Mouse (Mus musculus) lung, postnatal 0 days (tissue): ENCODE data around the gene Lpcat1. TPM values are rescaled to one million over a fixed set of nuclear protein-coding genes. Genes with fewer than 3 reads are reported as not detected.

Experiments used
- ATAC-seq: fragments of 200-750 bp; cut with Nextera tagmentation; 2 replicates; pipeline ENCODE4 v1.8.0; 2017; ENCODE audit warnings: moderate library complexity
- DNase-seq: peaks from one replicate; pipeline ENCODE4 v3.0.0-alpha.2; 2016; ENCODE audit warnings: low spot score
- H3K27ac ChIP-seq: fragments of 300-500 bp; sonication (generic); 2 replicates; pipeline ENCODE4 v1.5.1; 2014; ENCODE audit warnings: antibody characterized with exemption, mild to moderate bottlenecking, low read length, mixed read lengths
- H3K27me3 ChIP-seq: fragments of 300-500 bp; sonication (generic); replicated peaks from 2 replicates; pipeline ENCODE4 v1.6.1; 2014; ENCODE audit warnings: low read length, mixed read lengths; ENCODE audit not compliant: insufficient read depth
- H3K36me3 ChIP-seq: fragments of 300-500 bp; sonication (generic); 2 replicates; pipeline ENCODE4 v1.6.1; 2014; ENCODE audit warnings: low read length, mixed read lengths; ENCODE audit not compliant: insufficient read depth
- H3K4me1 ChIP-seq: fragments of 300-500 bp; sonication (generic); 2 replicates; pipeline ENCODE4 v1.6.1; 2014; ENCODE audit warnings: antibody characterized with exemption, low read depth, low read length, mixed read lengths; ENCODE audit not compliant: insufficient read depth
- H3K4me2 ChIP-seq: fragments of 300-500 bp; sonication (generic); replicated peaks from 2 replicates; pipeline ENCODE4 v1.6.1; 2014; ENCODE audit warnings: low read depth, mild to moderate bottlenecking, low read length, moderate library complexity, mixed read lengths
- H3K4me3 ChIP-seq: fragments of 300-500 bp; sonication (generic); 2 replicates; pipeline ENCODE4 v1.5.1; 2014; ENCODE audit warnings: low read depth, low read length
- H3K9ac ChIP-seq: fragments of 300-500 bp; sonication (generic); replicated peaks from 2 replicates; pipeline ENCODE4 v1.6.1; 2014; ENCODE audit warnings: low read depth, mild to moderate bottlenecking
- H3K9me3 ChIP-seq: fragments of 300-500 bp; sonication (generic); 2 replicates; pipeline ENCODE4 v1.6.1; 2016; ENCODE audit warnings: low read length, mixed read lengths
- CTCF ChIP-seq: IDR thresholded peaks from 2 replicates; pipeline ENCODE4 v1.5.1; 2016; ENCODE audit warnings: antibody characterized with exemption, mild to moderate bottlenecking
- EP300 ChIP-seq: IDR thresholded peaks from 2 replicates; pipeline ENCODE4 v1.6.1; 2016; ENCODE audit warnings: antibody characterized with exemption, mild to moderate bottlenecking, control low read depth
- WGBS: fragments of 180-500 bp; shearing (Covaris S2); extraction: QIAGEN DNeasy Blood & Tissue Kit; methylation state at CpG from one replicate; pipeline ENCODE4 v1.1.7; 2014; 5-methylcytosine and 5-hydroxymethylcytosine counted together
- polyA plus RNA-seq: library from polyadenylated mRNA; unstranded; fragments of >200 nt; fragmentation: Nextera tagmentation; extraction: Ambion mirVana; gene quantifications from 2 replicates; pipeline ENCODE4 v1.2.1, GENCODE M21; 2015

The Lpcat1 gene
- polyA plus RNA-seq, 1 experiment from 2014 or later, result 368 TPM

GRCm38 (mm10) chr13:73434687-73435086 lies 32.3 kb upstream of the Lpcat1 start:
- Histone ChIP-seq H3K27me3 (no peaks in the 10 kb centered on the region), H3K4me1 (no peaks in the 10 kb centered on the region), H3K9me3 (no peaks in the 10 kb centered on the region), H3K4me2 (no peak overlapping the region), H3K4me3 (no peak overlapping the region), H3K36me3 (no peaks in the 10 kb centered on the region), H3K27ac (no peak overlapping the region), H3K9ac (no peak overlapping the region)
- DNase-seq (no peak), ATAC-seq (no peak)
- 41% methylated on average over 5 of the region's 5 CpGs for WGBS
- TF ChIP-seq CTCF (no peak), EP300 (no peak)

GRCm38 (mm10) chr13:73435662-73436061 lies 31.3 kb upstream of the Lpcat1 start:
- WGBS, result 85% methylated on average over 7 of the region's 7 CpGs
- Histone ChIP-seq H3K27me3 (no peaks in the 10 kb centered on the region), H3K4me3 (no peak overlapping the region), H3K9ac (no peak overlapping the region), H3K9me3 (no peaks in the 10 kb centered on the region), H3K27ac (no peak overlapping the region), H3K36me3 (no peaks in the 10 kb centered on the region), H3K4me1 (peaks cover 6% of the 10 kb centered on the region; the same call in 1 of the 2 replicates), H3K4me2 (no peak overlapping the region)
- ATAC-seq (no peak), DNase-seq (no peak)
- no peak for TF ChIP-seq EP300
- no peak for TF ChIP-seq CTCF

DNA sequence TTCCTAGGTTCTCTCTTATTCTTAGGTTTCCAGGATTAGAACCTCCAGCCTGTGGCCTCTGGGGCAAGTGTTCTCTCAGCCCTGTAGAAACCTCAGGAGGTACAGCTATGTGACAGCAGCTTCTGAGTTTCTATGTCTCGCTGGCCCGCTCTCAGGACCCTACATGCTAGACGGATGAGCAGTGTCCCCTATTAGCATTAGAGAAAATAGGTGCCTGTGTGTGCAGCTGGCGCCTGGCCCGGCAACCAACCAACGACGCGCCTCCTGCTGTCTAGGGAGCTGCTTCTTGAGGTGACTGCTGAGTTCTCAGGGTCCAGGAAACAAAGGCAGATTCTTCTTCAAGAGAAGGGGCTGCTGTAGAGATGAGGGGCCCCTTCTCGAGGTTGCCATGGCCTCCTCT lies 27.9 kb upstream of the Lpcat1 start:
- no peak for ATAC-seq
- H3K9me3 ChIP-seq, result no peaks in the 10 kb centered on the region
- H3K4me3 ChIP-seq, result no peak overlapping the region
- H3K9ac ChIP-seq, result no peak overlapping the region
- DNase-seq, result no peak
- H3K4me2 ChIP-seq, result no peak overlapping the region
- H3K27me3 ChIP-seq, result no peaks in the 10 kb centered on the region
- TF ChIP-seq CTCF (no peak), EP300 (no peak)
- no peaks in the 10 kb centered on the region for H3K36me3 ChIP-seq
- peaks cover 11% of the 10 kb centered on the region; the same call in 1 of the 2 replicates for H3K4me1 ChIP-seq
- no peak overlapping the region for H3K27ac ChIP-seq
- WGBS, result 62% methylated on average over 9 of the region's 9 CpGs

GRCm38 (mm10) chr13:73441032-73441431 lies 26.0 kb upstream of the Lpcat1 start:
- H3K27ac ChIP-seq, result no peak overlapping the region
- WGBS, result 55% methylated on average over 4 of the region's 4 CpGs
- peak; percentile 54 for ATAC-seq

DNA sequence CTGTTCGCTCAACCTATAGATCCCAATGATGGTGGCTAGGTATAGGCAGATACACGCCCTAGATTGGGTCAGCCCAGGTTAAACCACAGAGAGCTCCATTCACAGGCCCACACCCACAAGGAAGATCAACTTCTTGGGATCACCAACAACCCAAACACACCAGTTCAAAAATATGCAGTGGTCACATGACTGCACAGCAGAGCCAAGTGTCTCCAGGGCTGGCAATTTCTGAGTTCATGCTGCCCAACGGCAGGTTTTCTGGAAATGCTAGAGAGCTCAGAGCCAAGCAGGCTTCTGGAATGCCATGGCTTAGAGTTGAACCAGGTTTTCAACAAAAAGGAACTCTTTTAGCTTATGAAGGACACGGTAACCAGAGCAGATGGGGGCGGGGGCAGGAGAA lies 25.3 kb upstream of the Lpcat1 start:
- no peaks in the 10 kb centered on the region for H3K36me3 ChIP-seq
- no peak for ATAC-seq
- 73% methylated on average over 5 of the region's 5 CpGs for WGBS

More at GRCm38 (mm10) chr13:73441032-73441431, 26.0 kb upstream of the Lpcat1 start:
- TF ChIP-seq CTCF, result peak; percentile 12; the same call in 1 of the 2 replicates
- peak; percentile 87 for TF ChIP-seq EP300
- Histone ChIP-seq H3K4me2 (no peak overlapping the region), H3K9ac (no peak overlapping the region), H3K9me3 (no peaks in the 10 kb centered on the region), H3K36me3 (no peaks in the 10 kb centered on the region), H3K27me3 (no peaks in the 10 kb centered on the region), H3K4me1 (peaks cover 22% of the 10 kb centered on the region; the same call in 1 of the 2 replicates), H3K4me3 (no peak overlapping the region)
- DNase-seq, result peak; percentile 75

DNA sequence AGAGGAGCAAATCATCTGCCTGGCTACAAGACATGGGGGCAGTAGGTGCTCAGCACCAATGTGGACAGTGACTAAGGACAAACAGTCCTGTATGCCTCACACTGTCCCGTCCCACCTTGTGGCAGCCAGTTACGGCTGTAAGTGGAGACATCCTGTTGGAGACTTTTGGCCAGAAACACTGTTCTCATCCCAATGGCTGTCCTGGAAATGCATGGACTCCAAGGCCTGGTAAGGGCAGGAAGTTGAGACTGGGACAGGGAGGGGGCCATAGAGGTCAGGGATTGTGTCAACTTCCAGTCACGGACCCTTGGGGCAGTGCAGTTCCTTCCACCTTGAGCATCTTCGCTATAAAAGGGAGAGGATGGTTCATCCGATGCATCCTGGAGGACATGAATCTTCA lies 24.6 kb upstream of the Lpcat1 start:
- ATAC-seq, result no peak

More for the DNA sequence above, 25.3 kb upstream of the Lpcat1 start:
- H3K27me3 ChIP-seq, result no peaks in the 10 kb centered on the region
- no peaks in the 10 kb centered on the region for H3K9me3 ChIP-seq
- no peak for DNase-seq
- H3K4me3 ChIP-seq, result no peak overlapping the region
- H3K27ac ChIP-seq, result peak overlapping the region; percentile 62
- H3K4me2 ChIP-seq, result no peak overlapping the region
- H3K9ac ChIP-seq, result no peak overlapping the region
- no peak for TF ChIP-seq EP300
- TF ChIP-seq CTCF, result no peak
- H3K4me1 ChIP-seq, result peaks cover 27% of the 10 kb centered on the region

More for the DNA sequence above, 24.6 kb upstream of the Lpcat1 start:
- DNase-seq, result no peak
- Histone ChIP-seq H3K27me3 (no peaks in the 10 kb centered on the region), H3K27ac (peak overlapping the region; percentile 62; the same call in 1 of the 2 replicates), H3K9ac (no peak overlapping the region), H3K4me1 (peaks cover 27% of the 10 kb centered on the region), H3K36me3 (no peaks in the 10 kb centered on the region), H3K4me3 (no peak overlapping the region), H3K4me2 (no peak overlapping the region), H3K9me3 (no peaks in the 10 kb centered on the region)
- TF ChIP-seq CTCF (no peak), EP300 (no peak)
- 58% methylated on average over 5 of the region's 5 CpGs for WGBS
